Mouse (Mus musculus): ENCODE measurements around the gene Plekhh2.
"Not testable (repeated sequence)": the region's sequence is repeated elsewhere in the genome, so short reads cannot be mapped to it uniquely, and the experiment has no call there.

DNA sequence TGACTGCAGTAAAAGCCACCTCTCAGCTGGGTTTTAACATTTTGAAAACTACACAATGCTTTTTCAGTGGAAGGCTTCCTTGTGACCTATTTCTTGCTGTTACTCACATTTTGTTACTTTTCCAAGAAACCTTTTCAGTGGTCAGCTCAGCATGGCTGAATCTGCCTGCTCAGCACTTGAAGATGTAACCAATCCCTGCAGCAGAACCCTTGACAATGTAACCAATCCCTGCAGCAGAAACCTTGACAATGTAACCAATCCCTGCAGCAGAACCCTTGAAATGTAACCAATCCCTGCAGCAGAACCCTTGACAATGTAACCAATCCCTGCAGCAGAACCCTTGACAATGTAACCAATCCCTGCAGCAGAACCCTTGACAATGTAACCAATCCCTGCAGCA, 52.6 kb downstream of the Plekhh2 start:
- TF ChIP-seq CTCF, EP300 (IDR thresholded peaks at IDR 0.05; ENCODE audit: low read depth): not testable (repeated sequence)

Measured in liver, embryonic 14.5 days (tissue).